Mouse (Mus musculus): ENCODE data around the gene Mpnd. TPM values are rescaled to one million over a fixed set of nuclear protein-coding genes. Genes with fewer than 3 reads are reported as not detected.

Mpnd gene
- polyA plus RNA-seq, 1 experiment = 47.7 TPM

GRCm38 (mm10) chr17:55996007-55996406 lies 9.5 kb upstream of the Mpnd start:
- Histone ChIP-seq H3K4me1 (ENCODE audit: control insufficient read depth, insufficient read depth, low read length) (no peaks in the 10 kb centered on the region), H3K27ac (ENCODE audit: control insufficient read depth, insufficient read depth, low read depth, low read length, poor library complexity) (no peak overlapping the region), H3K4me3 (replicated peaks; ENCODE audit: control insufficient read depth, low read depth, low read length) (no peak overlapping the region)
- 83% methylated on average over 15 of the region's 15 CpGs for WGBS
- no peak for TF ChIP-seq POLR2A (IDR thresholded peaks at IDR 0.05; ENCODE audit: borderline replicate concordance, control insufficient read depth, low read depth, low read length)

- Histone ChIP-seq H3K4me3 (replicated peaks; ENCODE audit: control insufficient read depth, low read depth, low read length) (no peak overlapping the region), H3K27ac (ENCODE audit: control insufficient read depth, insufficient read depth, low read depth, low read length, poor library complexity) (no peak overlapping the region; the same call in 1 of the 2 replicates), H3K4me1 (ENCODE audit: control insufficient read depth, insufficient read depth, low read length) (peaks cover 2% of the 10 kb centered on the region; the same call in 1 of the 2 replicates)
- no peak for TF ChIP-seq POLR2A (IDR thresholded peaks at IDR 0.05; ENCODE audit: borderline replicate concordance, control insufficient read depth, low read depth, low read length)
- TF ChIP-seq CTCF (IDR thresholded peaks at IDR 0.05; ENCODE audit: control insufficient read depth, insufficient read depth, low read length) = no peak
- 32% methylated on average over 30 of the region's 30 CpGs for WGBS
These were observed 5.6 kb upstream of the Mpnd start for GRCm38 (mm10) chr17:55999794-56000499.

GRCm38 (mm10) chr17:56003000-56003399 lies 2.5 kb upstream of the Mpnd start:
- WGBS = 27% methylated on average over 3 of the region's 3 CpGs

GRCm38 (mm10) chr17:56006956-56007355 lies 1.4 kb downstream of the Mpnd start:
- peaks cover 5% of the 10 kb centered on the region; the same call in 1 of the 2 replicates for H3K4me1 ChIP-seq (ENCODE audit: control insufficient read depth, insufficient read depth, low read length)
- H3K4me3 ChIP-seq (replicated peaks; ENCODE audit: control insufficient read depth, low read depth, low read length) = no peak overlapping the region
- no peak overlapping the region for H3K27ac ChIP-seq (ENCODE audit: control insufficient read depth, insufficient read depth, low read depth, low read length, poor library complexity)
- TF ChIP-seq CTCF (IDR thresholded peaks at IDR 0.05; ENCODE audit: control insufficient read depth, insufficient read depth, low read length) (no peak), POLR2A (IDR thresholded peaks at IDR 0.05; ENCODE audit: borderline replicate concordance, control insufficient read depth, low read depth, low read length) (no peak)
- 84% methylated on average over 10 of the region's 10 CpGs for WGBS

More at GRCm38 (mm10) chr17:56003000-56003399, 2.5 kb upstream of the Mpnd start:
- Histone ChIP-seq H3K4me3 (replicated peaks; ENCODE audit: control insufficient read depth, low read depth, low read length) (no peak overlapping the region), H3K27ac (ENCODE audit: control insufficient read depth, insufficient read depth, low read depth, low read length, poor library complexity) (no peak overlapping the region), H3K4me1 (ENCODE audit: control insufficient read depth, insufficient read depth, low read length) (peaks cover 2% of the 10 kb centered on the region; the same call in 1 of the 2 replicates)
- TF ChIP-seq POLR2A (IDR thresholded peaks at IDR 0.05; ENCODE audit: borderline replicate concordance, control insufficient read depth, low read depth, low read length) (no peak), CTCF (IDR thresholded peaks at IDR 0.05; ENCODE audit: control insufficient read depth, insufficient read depth, low read length) (no peak)

- WGBS = 43% methylated on average over 14 of the region's 14 CpGs
- TF ChIP-seq POLR2A (IDR thresholded peaks at IDR 0.05; ENCODE audit: borderline replicate concordance, control insufficient read depth, low read depth, low read length) (no peak), CTCF (IDR thresholded peaks at IDR 0.05; ENCODE audit: control insufficient read depth, insufficient read depth, low read length) (no peak)
- H3K27ac ChIP-seq (ENCODE audit: control insufficient read depth, insufficient read depth, low read depth, low read length, poor library complexity) = no peak overlapping the region
- peaks cover 5% of the 10 kb centered on the region; the same call in 1 of the 2 replicates for H3K4me1 ChIP-seq (ENCODE audit: control insufficient read depth, insufficient read depth, low read length)
- no peak overlapping the region for H3K4me3 ChIP-seq (replicated peaks; ENCODE audit: control insufficient read depth, low read depth, low read length)
These were observed 2.2 kb downstream of the Mpnd start for GRCm38 (mm10) chr17:56007444-56008355.

- H3K27ac ChIP-seq (ENCODE audit: control insufficient read depth, insufficient read depth, low read depth, low read length, poor library complexity) = peak overlapping the region; percentile 59; the same call in 1 of the 2 replicates
- TF ChIP-seq POLR2A (IDR thresholded peaks at IDR 0.05; ENCODE audit: borderline replicate concordance, control insufficient read depth, low read depth, low read length) = no peak
- TF ChIP-seq CTCF (IDR thresholded peaks at IDR 0.05; ENCODE audit: control insufficient read depth, insufficient read depth, low read length) = no peak
- H3K4me1 ChIP-seq (ENCODE audit: control insufficient read depth, insufficient read depth, low read length) = peaks cover 3% of the 10 kb centered on the region; the same call in 1 of the 2 replicates
- WGBS = under 1% methylated on average over 21 of the region's 21 CpGs
- peak overlapping the region; percentile 69 for H3K4me3 ChIP-seq (replicated peaks; ENCODE audit: control insufficient read depth, low read depth, low read length)
These were observed 3.0 kb downstream of the Mpnd start for GRCm38 (mm10) chr17:56008356-56009087.

GRCm38 (mm10) chr17:56009088-56009961 lies 3.8 kb downstream of the Mpnd start:
- TF ChIP-seq POLR2A (IDR thresholded peaks at IDR 0.05; ENCODE audit: borderline replicate concordance, control insufficient read depth, low read depth, low read length) = peak; percentile 89; the same call in 1 of the 2 replicates
- TF ChIP-seq CTCF (IDR thresholded peaks at IDR 0.05; ENCODE audit: control insufficient read depth, insufficient read depth, low read length) = peak; percentile 16; the same call in 1 of the 2 replicates
- Histone ChIP-seq H3K27ac (ENCODE audit: control insufficient read depth, insufficient read depth, low read depth, low read length, poor library complexity) (peak overlapping the region; percentile 59), H3K4me1 (ENCODE audit: control insufficient read depth, insufficient read depth, low read length) (peaks cover 3% of the 10 kb centered on the region; the same call in 1 of the 2 replicates), H3K4me3 (replicated peaks; ENCODE audit: control insufficient read depth, low read depth, low read length) (peak overlapping the region; percentile 69)
- WGBS = under 1% methylated on average over 62 of the region's 62 CpGs
